Mouse (Mus musculus): Measurements from ENCODE around the gene Ankrd45. TPM values are rescaled to one million over a fixed set of nuclear protein-coding genes. Genes with fewer than 3 reads are reported as not detected.

Gene Ankrd45
- total RNA-seq (2023): not detected

GRCm38 (mm10) chr1:161142531-161143159 is at the start of gene Ankrd45:
Ankrd45 (plus strand) TSS chr1:161142691.

GRCm38 (mm10) chr1:161130726-161131664 is 11.5 kb upstream of the Ankrd45 start, which contains the start of gene Klhl20:
Klhl20 (minus strand) TSS chr1:161131511.

GRCm38 (mm10) chr1:161159214-161159613 is 16.7 kb downstream of the Ankrd45 start, which contains the start of gene Tex50:
Tex50 (minus strand) TSS chr1:161159314.

Other genes starting within 250 kb of the Ankrd45 start
- 75.6 TPM for gene Rc3h1, start 236.3 kb upstream of the Ankrd45 start, total RNA-seq (2023)
- gene Serpinc1, start 164.1 kb upstream of the Ankrd45 start, total RNA-seq (2023): 5.1 TPM
- gene Zbtb37, start 107.8 kb upstream of the Ankrd45 start, total RNA-seq (2023): 33.4 TPM
- 14.5 TPM for gene Dars2, start 72.0 kb upstream of the Ankrd45 start, total RNA-seq (2023)
- gene Cenpl, start 72.0 kb upstream of the Ankrd45 start, total RNA-seq (2023): 8.7 TPM
- 25.8 TPM for gene Klhl20, start 11.2 kb upstream of the Ankrd45 start, total RNA-seq (2023)
- not detected for gene Tex50, start 16.6 kb downstream of the Ankrd45 start, total RNA-seq (2023)
- gene Prdx6, start 108.5 kb downstream of the Ankrd45 start, total RNA-seq (2023): 389 TPM